Mouse (Mus musculus): ENCODE measurements around the gene Otulinl.

The Otulinl gene

DNA sequence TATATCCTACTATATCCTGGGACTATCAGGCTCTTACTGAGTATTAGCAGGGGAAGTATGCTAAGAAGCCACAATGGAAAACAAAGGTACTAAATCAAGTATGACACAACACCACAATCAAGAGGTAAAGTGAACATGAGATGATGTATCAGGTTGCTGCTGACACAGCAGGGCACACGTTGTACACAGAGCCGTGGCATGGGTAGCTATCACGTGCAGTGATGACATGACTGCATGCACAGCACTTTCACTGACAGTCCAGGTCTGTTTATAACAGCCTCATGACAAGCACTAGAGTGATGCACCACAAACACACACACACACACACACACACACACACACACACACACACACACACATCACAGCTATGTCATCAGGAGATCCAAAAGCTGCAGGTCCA lies 64.2 kb downstream of the Otulinl start:
- no peak for DNase-seq (ENCODE audit: extremely low spot score)

DNA sequence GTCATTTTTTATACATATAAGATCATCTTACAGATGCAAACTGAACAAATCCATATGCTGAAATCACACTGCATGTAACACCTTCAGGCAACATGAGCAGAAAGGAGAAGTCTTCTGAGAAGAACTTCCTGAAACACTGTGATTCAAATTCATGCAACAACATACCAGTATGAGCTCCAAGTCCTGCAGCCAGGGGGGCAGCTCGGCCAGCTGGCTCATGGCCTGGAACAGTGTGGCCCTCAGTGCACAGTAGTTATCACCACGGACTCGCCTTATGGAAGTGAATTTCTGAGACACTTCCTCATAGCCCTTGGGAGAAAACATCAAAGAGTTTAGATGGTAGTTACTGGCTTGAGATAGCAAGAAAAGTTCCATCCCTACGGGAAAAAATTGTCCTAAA lies 65.2 kb downstream of the Otulinl start:
- DNase-seq (ENCODE audit: extremely low spot score), result no peak

DNA sequence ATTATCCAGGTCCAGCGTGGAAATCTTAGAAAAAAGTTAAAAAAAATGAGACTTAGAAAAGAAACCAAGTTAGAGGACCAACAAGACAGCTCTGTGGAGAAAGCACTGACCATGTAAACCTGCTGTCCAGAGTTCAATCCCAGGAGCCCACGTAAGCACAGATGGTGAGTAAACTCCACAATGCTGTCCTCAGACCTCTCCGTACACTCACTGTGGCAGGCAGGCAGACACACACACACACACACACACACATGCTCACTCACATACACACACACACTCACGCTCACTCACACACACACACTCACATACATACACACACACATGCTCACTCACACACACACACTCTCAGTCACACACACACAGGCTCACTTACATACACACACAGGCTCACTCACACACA lies 68.1 kb downstream of the Otulinl start:
- DNase-seq (ENCODE audit: extremely low spot score), result no peak

DNA sequence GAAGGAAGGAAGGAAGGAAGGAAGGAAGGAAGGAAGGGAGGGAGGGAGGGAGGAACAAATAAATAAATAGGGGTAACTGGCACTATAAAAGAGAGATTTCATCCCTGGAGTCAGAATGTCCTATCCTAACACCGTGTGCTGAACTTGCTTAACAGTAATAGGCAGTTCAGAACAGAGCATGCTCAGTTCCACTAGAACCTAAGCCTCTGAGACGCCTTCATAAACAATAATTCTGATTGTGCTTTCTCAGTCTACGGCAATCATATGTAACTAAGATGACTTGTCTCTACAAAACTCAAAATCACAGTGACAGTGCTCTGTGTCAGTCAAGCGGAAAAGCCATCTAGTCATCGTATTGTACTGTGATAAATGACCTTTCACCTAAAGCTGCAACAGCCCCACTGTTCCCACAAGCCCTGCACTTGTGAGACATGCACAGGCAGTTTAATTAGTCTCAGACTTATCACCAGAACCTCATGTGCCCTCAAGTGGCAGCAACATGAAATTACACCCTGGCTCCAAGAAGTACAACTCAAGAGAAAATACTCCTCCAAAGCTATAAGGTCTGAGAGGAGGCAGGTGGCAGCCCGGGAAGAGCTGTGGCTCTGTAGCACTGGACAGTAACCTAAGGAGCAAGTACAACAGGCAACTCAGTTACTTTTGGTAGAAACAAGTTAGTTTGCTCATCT lies 68.7 kb downstream of the Otulinl start:
- DNase-seq (ENCODE audit: extremely low spot score), result peak; percentile 63

DNA sequence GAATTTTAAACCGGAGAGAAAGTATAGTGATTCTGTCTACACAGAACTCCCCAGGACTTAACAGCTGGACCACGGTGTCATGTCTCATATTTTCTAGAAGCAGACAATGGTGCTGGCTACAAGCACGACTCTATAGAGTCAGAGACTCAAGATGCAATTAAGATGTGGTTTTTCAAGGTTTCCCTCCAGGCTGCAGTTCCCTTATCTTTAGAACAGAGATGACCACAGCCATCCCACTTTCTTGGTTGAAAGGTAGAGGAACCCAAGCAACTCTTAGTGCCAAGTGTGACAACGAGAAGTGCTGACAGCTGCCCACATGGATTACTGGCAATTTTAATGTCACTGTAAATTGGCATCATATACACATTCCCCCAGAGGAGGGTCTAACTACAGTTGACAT lies 71.8 kb downstream of the Otulinl start:
- no peak for DNase-seq (ENCODE audit: extremely low spot score)

DNA sequence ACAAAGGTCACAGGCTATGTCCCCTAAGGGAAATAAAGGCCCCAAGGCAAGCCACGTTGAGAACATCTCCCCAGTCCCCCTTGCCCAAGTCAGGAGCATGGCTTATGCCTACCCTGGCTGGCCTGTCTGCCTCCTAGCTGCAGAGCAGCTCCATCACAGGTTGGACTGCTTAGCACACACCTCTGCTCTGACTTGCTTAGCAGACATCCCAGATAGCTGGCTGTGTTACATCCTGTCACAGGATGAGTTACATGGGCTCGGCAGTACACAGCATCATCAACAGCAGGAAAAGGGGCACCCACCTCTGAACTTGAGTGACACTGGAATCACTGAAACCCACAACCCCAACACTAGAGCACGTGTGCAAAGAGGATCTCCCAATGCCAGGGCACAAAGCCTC lies 76.1 kb downstream of the Otulinl start:
- DNase-seq (ENCODE audit: extremely low spot score), result no peak

All from embryo, embryonic 9.5 days (tissue).